Mouse (Mus musculus) macrophage (primary cell): ENCODE measurements around the gene Wt1. TPM values are rescaled to one million over a fixed set of nuclear protein-coding genes. Genes with fewer than 3 reads are reported as not detected.

Source experiments
- H3K27ac ChIP-seq: fragments of 350-480 bp; formaldehyde crosslinking; 2 replicates; pipeline ENCODE4 v1.9.0; 2021
- H3K36me3 ChIP-seq: fragments of 350-480 bp; formaldehyde crosslinking; 2 replicates; pipeline ENCODE4 v1.9.0; 2021; ENCODE audit errors: inconsistent target
- H3K4me3 ChIP-seq: fragments of 350-480 bp; formaldehyde crosslinking; 2 replicates; pipeline ENCODE4 v1.9.0; 2021; ENCODE audit errors: inconsistent target
- H3K79me2 ChIP-seq: fragments of 350-480 bp; formaldehyde crosslinking; 2 replicates; pipeline ENCODE4 v1.9.0; 2021; ENCODE audit errors: inconsistent target
- WGBS: methylation state at CpG from one replicate; pipeline ENCODE4 v1.1.7; 2026; ENCODE audit warnings: inconsistent platforms; ENCODE audit not compliant: missing documents; 5-methylcytosine and 5-hydroxymethylcytosine counted together
- polyA plus RNA-seq: library from polyadenylated mRNA; stranded (reverse); fragments of 250-400 nt; gene quantifications from 3 replicates; pipeline ENCODE4 v1.2.4, GENCODE M21; 2018; ENCODE audit warnings: inconsistent platforms
- total RNA-seq, 78 experiments: library from RNA; depleted of rRNA; stranded (reverse); fragments of 250-400 nt; gene quantifications; 1 replicate in 9 of 78; 2 replicates in 24 of 78; 3 replicates in 43 of 78; 4 replicates in 2 of 78; pipeline ENCODE4 v1.2.4; 2018; ENCODE audit warnings: inconsistent platforms in 56 of 78

Wt1 gene
- under 1 TPM in 1 of 26 experiments, not detected in 25; 0.76 TPM for total RNA-seq (2018; cell fraction: chromatin; rRNA removed)
- total RNA-seq (2018; cell fraction: cytosol; rRNA removed): not detected
- not detected for total RNA-seq (2018; cell fraction: nucleus; rRNA removed)
- polyA plus RNA-seq: not detected in 3 replicates

DNA sequence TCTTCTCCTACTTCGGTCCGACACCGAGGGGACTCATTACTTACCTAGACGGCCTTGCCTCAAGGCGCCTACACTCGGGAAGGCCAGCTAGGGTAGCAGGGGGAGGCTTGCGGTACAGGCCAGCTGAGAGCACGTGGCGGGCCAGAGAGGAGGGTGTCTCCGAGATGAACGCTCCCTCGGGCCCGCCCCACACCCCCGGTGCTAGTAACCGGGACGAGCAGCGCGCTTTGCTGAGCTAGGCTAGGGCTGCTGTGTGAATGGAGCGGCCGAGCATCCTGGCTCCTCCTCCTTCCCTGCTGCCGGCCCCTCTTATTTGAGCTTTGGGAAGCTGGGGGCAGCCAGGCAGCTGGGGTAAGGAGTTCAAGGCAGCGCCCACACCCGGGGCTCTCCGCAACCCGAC, at the start of gene Wt1:
Gene Wt1 (plus strand): TSS at position 251 of the 400 bp plus-strand sequence.
- Histone ChIP-seq H3K79me2 (no peaks in the 10 kb centered on the region), H3K27ac (no peak within 1 kb of the TSS), H3K36me3 (no peaks in the 10 kb centered on the region), H3K4me3 (no peak within 1 kb of the TSS)
- WGBS: 4% methylated on average over 21 of the region's 25 CpGs

DNA sequence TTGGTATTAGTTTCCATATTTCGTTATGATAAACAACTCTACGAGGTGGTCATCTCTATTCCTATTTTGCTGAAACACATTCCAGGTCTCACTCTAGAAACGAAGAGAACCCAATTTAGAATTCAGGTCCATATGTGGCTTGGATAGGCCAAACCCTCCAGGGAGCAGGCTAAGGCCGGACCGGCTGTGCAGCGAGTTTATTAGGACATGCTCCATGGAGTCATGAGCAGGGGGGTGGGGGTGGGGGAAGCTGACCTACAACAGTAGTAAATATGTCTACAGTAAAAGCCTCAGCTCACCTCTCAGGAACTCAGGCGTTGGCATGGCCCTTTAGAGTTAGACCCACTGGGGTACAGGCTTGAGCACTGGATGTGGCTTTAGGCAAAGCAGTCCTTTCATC, 49.2 kb upstream of the Wt1 start:
- 88% methylated on average over 5 of the region's 7 CpGs for WGBS
- Histone ChIP-seq H3K4me3 (no peak overlapping the region), H3K79me2 (no peaks in the 10 kb centered on the region), H3K27ac (no peak overlapping the region), H3K36me3 (no peaks in the 10 kb centered on the region)

DNA sequence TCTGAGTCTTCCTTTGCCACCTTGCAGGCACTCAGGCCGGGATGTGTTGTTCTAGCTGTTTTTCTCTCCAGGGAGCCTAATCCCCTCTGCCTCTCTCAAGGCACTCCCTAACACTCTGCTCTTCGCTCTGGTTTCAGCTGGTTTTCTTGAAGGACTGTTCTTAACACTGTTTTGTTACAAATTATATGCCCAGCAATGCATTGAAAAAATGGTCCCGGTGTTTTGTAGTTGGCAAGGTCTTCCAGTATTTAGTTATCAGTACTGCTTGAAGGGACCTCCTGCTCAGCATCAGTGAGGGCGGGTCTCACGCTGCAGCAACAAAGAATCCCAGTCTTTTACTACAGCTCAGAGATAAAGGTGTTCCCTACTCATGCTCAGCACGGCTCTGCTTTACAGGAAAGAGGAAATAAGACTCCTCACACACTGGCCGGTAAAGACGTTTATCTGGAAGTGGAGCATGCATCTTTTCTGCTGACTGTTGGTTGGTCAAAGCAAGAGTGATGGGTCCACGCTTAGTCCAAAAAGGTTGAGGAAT, 44.0 kb upstream of the Wt1 start:
- Histone ChIP-seq H3K27ac (no peak overlapping the region), H3K79me2 (no peaks in the 10 kb centered on the region), H3K36me3 (no peaks in the 10 kb centered on the region), H3K4me3 (no peak overlapping the region)
- 42% methylated on average over 9 of the region's 9 CpGs for WGBS

DNA sequence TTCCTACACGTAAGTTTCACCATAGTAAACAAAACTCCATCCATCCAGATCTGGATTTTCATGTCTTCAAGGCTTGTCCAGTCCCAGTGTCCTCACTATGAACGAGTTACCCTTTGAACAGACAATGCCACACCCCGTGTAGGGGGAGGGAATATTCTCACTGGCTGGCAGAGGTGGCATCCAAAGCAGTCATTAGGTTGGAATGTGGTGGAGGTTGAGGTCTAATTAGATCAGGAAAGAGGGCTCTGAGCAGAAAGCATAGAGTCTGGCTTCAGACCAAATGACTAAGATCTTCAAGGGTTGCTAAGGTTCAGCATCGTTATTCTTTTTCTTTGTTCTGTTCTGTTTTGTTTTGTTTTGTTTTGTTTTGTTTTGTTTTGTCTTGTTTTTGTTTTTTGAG, 42.3 kb upstream of the Wt1 start:
- no peaks in the 10 kb centered on the region for H3K36me3 ChIP-seq
- WGBS: 69% methylated on average over 4 of the region's 4 CpGs
- H3K27ac ChIP-seq: no peak overlapping the region
- no peak overlapping the region for H3K4me3 ChIP-seq
- H3K79me2 ChIP-seq: no peaks in the 10 kb centered on the region

DNA sequence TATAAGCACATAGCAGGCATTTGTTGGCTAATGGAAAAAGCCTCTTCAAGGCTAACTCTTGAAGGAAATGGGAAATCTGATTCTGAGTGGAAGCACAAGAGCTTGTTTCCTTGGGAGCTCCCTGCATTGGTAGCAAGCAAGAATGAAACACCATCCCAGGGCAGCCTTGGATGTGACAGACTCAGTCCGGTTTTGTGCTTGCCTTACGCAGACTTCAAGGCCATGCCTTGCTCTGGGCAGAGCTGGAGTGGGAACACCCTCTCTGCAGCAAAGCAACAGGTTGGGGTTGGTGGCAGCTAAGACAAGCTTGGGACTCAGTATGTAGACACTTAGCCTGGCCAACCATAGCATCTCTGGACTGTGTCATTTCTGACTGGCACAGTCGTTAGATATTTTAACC, 40.2 kb upstream of the Wt1 start:
- no peak overlapping the region for H3K27ac ChIP-seq
- H3K79me2 ChIP-seq: no peaks in the 10 kb centered on the region
- no peak overlapping the region for H3K4me3 ChIP-seq
- no peaks in the 10 kb centered on the region for H3K36me3 ChIP-seq
- WGBS: 85% methylated on average over 3 of the region's 3 CpGs

DNA sequence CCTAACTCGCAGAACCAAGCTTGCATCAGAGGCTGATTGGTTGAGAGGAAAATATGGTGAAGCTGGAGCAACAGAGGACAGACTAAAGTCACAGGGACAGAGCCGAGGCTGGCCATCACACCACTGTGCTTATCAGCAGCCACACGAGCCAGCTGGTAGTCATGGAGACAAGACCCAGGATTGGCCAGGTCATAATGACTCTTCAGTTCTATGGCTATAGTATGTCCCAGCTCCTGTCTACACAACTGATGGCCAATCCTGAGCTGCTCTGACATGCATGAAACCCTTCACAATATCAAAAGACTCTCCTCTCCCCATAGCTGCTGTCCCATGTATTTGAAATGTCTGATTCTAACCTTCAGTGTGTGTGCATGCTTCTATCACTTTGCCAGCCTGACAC, 38.3 kb upstream of the Wt1 start:
- H3K79me2 ChIP-seq: no peaks in the 10 kb centered on the region
- no peaks in the 10 kb centered on the region for H3K36me3 ChIP-seq
- H3K4me3 ChIP-seq: no peak overlapping the region
- H3K27ac ChIP-seq: no peak overlapping the region
- WGBS: 82% methylated on average over 3 of the region's 3 CpGs

DNA sequence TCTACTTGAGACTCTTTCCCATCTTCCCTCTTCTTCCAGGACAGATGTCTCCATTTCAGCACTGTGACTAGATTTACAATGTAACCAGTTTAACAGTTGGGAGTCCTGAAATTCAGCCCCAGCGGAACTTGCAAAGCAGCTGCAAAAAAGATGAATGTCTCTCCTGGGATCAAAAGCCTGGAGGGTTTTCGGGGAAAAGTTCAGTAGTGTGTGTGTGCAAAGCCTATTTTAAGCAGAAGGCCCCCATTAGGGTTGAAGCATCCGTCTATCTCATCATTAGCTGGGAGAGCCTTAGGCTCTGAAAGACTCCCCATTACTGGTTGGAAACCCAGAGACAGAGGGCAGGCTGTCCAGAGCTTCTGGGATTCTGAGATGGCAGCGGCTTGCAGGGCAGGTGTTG, 37.2 kb upstream of the Wt1 start:
- no peaks in the 10 kb centered on the region for H3K36me3 ChIP-seq
- no peak overlapping the region for H3K4me3 ChIP-seq
- no peak overlapping the region for H3K27ac ChIP-seq
- H3K79me2 ChIP-seq: no peaks in the 10 kb centered on the region
- 92% methylated on average over 4 of the region's 4 CpGs for WGBS

DNA sequence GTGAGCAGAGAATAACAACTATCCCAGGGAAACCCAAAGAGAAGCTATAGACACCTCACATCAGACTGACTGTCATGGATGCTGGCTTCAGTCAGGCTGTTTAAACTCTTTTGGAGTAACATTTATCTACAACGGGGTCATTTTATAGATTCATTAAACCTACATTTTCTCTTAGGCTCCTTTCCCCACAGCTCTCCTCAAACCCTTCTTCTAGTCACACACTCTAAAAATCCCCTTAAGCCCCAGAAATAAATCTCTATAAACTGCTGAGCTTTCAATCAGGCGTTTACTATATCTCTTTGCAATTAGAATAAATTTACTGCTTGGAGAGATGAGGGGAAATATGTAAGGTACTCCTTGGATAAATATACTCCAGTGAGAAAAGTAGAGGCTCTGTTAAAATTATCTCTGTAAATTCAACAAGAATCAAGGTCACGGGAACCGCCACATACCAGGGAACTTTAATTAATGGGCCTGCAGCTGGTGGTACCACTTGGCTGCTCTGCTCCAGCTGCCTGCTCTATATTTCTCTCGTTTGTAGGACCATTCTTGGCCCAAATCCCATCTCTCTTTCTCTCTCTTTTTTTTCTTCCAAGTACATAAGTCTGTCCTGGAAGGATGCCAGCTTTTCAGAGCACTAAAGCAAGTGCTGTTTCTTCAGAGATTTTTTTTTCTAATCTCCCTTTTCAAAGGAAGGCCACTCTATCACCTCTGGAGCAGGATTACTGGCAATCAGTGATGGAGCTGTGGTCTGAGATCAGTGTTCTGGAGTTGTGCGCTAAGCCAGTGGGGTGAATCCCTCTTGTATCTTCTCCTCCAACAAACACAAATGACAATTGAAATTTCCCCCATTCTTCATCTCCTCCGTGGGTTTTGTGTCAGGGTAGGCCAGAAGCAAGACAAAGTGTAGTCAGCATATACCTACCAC, 36.5 kb upstream of the Wt1 start:
- Histone ChIP-seq H3K27ac (no peak overlapping the region), H3K4me3 (no peak overlapping the region), H3K79me2 (no peaks in the 10 kb centered on the region), H3K36me3 (no peaks in the 10 kb centered on the region)
- 70% methylated on average over 7 of the region's 7 CpGs for WGBS

DNA sequence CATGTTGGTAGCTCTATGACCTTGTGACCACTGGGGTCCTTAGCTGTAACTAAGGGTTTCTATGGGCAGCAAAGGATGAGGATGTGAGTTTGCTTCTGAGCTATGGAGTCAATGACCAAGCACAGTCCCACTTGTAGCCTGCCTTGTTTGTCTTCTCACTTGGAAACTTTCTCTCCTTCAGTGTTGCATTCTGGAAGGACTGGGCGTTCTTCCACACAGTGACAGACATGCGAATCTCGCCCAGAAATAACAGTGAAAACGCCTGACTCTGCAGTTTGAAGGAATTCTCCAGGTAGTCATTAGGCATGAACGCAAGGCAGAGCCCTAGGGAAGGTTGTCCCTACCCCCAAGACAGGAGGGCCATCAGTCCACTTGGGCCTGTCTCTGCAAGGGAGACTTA, 35.3 kb upstream of the Wt1 start:
- no peak overlapping the region for H3K4me3 ChIP-seq
- H3K79me2 ChIP-seq: no peaks in the 10 kb centered on the region
- WGBS: 83% methylated on average over 5 of the region's 5 CpGs
- no peaks in the 10 kb centered on the region for H3K36me3 ChIP-seq
- H3K27ac ChIP-seq: no peak overlapping the region

DNA sequence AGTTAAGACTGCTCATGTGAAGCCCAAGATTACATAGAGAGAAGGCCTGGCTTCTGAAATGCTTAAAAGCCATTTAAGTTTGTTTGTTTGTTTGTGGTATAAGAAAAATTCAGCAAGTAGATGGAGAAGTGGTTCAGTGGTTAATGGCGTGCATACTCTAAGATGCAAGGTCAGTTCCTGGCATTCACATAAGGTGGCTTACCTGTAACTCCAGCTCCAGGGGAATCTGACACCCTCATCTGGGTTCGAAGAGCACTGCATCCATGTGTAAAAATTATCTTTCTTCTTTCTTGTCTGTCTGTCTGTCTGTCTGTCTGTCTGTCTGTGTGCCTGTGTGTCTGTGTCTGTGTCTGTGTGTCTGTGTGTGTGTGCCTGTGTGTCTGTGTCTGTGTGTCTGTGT, 34.6 kb upstream of the Wt1 start, which contains the start of gene Gm11060:
Gene Gm11060 (plus strand): TSS at position 301 of the 400 bp plus-strand sequence.
- no peak within 1 kb of the TSS for H3K4me3 ChIP-seq
- H3K79me2 ChIP-seq: no peaks in the 10 kb centered on the region
- H3K36me3 ChIP-seq: no peaks in the 10 kb centered on the region
- WGBS: 88% methylated on average over 2 of the region's 2 CpGs
- no peak within 1 kb of the TSS for H3K27ac ChIP-seq

DNA sequence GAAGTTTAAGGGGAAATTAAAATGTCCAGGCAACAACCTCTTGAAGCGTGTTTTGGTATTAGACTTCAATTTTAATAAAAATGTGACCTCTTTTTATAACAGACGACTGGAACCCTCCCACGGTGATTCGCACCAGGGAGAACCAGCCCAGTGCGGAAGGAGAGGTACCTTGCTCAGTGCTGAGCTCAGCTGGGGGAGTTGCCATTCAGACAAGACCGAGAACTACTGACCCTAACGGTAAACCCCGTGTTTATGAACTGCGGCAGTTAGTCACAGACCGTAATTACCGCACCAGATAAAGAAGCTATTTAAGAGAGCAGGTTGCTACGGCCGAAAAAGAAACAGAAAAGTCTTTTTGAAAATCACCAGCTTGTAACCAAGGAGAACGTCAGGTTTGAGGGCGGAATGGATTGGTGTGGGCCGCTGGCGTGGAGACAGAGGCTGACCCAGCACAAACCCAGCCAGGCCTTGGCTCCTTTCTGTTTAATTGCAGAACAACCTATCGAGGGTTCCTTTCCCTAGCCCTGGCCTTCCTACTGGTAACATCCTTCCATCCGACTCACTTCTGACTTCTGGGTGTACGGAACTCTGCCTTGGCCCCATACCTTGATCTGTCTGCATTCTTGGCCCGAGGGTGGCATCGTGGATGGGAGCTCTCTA, 28.9 kb upstream of the Wt1 start:
- no peaks in the 10 kb centered on the region for H3K36me3 ChIP-seq
- no peak overlapping the region for H3K4me3 ChIP-seq
- no peak overlapping the region for H3K27ac ChIP-seq
- WGBS: 93% methylated on average over 22 of the region's 22 CpGs
- no peaks in the 10 kb centered on the region for H3K79me2 ChIP-seq

DNA sequence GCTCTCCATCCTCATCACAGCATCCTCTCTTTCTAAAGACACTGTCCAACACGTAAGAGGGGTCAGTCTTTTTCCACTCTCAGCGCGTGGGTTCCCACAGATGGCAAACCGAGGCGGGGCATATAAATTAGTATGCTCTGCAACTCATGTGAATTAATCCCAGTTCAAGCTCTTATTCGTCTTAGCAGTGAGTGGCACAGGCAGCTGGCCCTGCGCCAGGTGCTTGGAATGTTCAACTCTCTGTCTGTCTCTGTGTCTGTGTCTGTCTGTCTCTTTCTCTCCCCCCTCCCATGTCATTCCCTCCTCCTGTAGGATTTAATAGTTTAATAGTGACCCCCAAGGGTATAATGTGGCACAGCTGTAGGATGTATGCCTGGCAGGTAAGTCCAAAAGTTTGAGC, 26.9 kb upstream of the Wt1 start:
- no peak overlapping the region for H3K27ac ChIP-seq
- no peaks in the 10 kb centered on the region for H3K36me3 ChIP-seq
- no peak overlapping the region for H3K4me3 ChIP-seq
- 85% methylated on average over 7 of the region's 7 CpGs for WGBS
- H3K79me2 ChIP-seq: no peaks in the 10 kb centered on the region

DNA sequence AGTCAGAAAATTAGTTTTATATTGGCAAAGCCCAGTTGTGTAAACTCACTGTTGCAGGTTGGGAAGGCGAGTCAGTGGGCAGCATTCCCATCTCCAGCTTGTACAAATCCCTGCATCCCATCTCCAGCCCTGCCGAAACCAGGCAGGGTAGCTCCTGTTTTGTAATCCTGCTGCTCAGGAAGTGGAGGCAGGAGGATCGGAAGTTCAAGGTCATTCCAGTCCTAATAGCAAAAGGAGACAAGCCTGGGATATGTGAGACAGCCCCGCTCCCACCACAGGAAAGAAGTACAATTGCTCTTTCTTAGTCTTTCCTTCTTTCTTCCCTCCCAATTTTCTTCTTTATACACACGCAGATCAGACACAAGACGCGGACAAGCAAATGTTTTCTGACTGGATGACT, 25.8 kb upstream of the Wt1 start:
- WGBS: 72% methylated on average over 7 of the region's 7 CpGs
- no peaks in the 10 kb centered on the region for H3K36me3 ChIP-seq
- no peak overlapping the region for H3K27ac ChIP-seq
- no peak overlapping the region for H3K4me3 ChIP-seq
- H3K79me2 ChIP-seq: no peaks in the 10 kb centered on the region

DNA sequence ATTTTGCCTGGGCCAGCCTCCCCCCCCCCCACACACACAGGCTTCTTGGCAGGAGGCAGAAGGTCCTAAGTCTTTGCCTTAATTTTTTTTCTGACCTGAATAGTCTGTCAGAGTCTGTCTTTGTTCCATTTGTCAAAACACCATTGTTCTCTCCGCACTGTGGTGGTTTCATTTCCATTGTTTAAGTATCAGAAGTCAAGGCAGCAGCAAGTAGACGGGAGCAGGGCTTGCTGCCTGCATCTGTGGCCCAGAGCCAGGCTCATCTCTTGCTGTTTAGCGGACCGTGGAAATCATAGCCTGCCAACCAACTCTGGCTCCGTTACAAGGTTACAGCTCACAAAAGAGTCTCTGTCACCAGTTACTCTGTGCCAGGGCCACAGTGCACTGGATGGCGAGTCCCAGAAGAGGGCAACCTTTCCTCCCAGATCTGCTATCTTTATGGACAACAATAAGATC, 17.6 kb upstream of the Wt1 start:
- no peaks in the 10 kb centered on the region for H3K36me3 ChIP-seq
- no peak overlapping the region for H3K27ac ChIP-seq
- H3K79me2 ChIP-seq: no peaks in the 10 kb centered on the region
- 38% methylated on average over 6 of the region's 6 CpGs for WGBS
- no peak overlapping the region for H3K4me3 ChIP-seq

DNA sequence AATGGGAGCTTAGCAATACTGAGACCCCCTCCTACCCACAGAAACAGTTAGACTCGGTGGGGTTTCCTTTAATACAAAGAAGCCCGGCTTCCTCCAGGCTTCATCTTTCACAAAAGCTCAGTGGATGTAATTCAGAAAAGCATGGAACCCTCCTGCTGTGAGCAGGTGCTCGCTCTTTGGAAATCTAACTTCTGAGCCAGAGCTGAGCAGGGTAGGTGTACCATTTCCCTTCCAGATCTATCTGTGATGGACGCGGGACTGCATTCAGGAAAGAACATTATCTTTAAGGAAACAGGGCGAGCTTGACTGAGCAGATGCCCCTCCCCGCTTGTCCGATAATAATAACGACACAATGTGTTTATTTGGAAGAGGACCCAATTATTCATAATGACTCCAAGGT, 12.3 kb upstream of the Wt1 start:
- WGBS: 25% methylated on average over 9 of the region's 9 CpGs
- Histone ChIP-seq H3K27ac (no peak overlapping the region), H3K4me3 (no peak overlapping the region), H3K79me2 (no peaks in the 10 kb centered on the region), H3K36me3 (no peaks in the 10 kb centered on the region)
